Mouse (Mus musculus) cerebellum, adult 11 months (tissue): ENCODE measurements at regions not wholly inside any gene's neighbourhood (a gene's known extent, or its start where the extent isn't known, plus 50 kb on each side); places are given as distances from the start of the nearest gene placed in this dataset.

Experiments used
- DNase-seq: peaks from one replicate; pipeline ENCODE4 v3.0.0; 2022

DNA sequence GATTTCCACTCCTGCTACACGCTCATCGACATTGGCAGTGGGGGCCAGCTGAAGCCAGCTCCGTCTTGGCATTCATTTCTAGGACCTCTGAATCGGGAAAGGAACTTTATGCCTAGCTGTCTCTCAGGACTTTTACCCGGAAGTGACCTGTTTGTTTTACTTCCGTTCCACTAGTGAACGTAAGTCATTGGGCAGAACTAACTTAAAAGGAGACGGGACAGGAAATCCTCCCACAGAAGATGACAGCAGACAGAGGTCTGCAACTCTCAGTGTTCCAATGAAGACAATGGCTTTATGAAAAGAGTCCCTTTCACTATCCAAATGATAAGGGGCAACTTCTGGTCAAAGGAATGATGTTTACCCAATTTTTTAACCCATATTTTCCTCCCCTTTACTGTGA, 155.5 kb downstream of the Sec61b start:
- no peak for DNase-seq

- DNase-seq = no peak
Observed at GRCm38 (mm10) chr4:47630427-47630826, 156.0 kb downstream of the Sec61b start.

GRCm38 (mm10) chr4:47638876-47639494, 164.5 kb downstream of the Sec61b start:
- DNase-seq = no peak

DNA sequence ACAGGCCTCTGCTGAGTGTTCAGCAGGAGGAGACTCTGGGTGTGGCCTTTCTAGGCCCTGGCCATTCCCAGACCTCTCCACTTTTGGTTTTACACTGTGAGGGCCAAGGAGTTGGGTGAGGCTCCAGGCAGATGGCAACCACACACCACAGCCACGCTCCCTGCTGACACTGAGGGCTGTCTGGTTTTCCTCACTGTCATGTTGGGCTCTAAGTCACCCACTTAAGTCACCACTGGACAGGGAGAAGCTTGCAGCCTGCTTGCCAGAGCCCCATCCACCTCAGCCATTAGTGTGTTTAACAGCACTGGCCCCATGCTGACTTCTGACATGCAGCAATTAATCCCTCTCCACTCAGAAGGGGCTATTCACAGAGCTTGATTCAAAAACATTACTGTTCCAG, 170.6 kb downstream of the Sec61b start:
- DNase-seq = no peak

- DNase-seq = no peak
Observed at GRCm38 (mm10) chr4:47648701-47649100, 174.2 kb downstream of the Sec61b start.

DNA sequence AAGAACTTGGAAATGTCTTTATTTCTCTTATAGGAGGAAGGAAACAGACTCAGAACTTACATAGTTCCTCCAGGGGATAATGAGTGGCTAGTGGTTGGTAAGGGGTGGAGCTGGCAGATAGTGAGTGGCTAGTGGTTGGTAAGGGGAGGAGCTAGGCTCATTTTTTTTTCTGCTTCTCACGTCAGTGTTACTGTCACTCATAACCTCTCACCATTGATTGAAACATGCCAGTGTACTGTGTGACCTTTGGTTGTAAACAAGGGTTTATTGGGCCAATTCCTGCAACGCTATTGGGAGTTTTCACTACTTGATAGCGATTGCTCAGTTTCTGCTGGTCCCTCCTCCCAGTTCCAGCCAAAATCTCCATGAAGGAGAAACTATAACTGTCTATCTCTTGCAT, 175.5 kb downstream of the Sec61b start:
- no peak for DNase-seq

GRCm38 (mm10) chr4:47651521-47651920, 177.1 kb downstream of the Sec61b start:
- DNase-seq = no peak

DNA sequence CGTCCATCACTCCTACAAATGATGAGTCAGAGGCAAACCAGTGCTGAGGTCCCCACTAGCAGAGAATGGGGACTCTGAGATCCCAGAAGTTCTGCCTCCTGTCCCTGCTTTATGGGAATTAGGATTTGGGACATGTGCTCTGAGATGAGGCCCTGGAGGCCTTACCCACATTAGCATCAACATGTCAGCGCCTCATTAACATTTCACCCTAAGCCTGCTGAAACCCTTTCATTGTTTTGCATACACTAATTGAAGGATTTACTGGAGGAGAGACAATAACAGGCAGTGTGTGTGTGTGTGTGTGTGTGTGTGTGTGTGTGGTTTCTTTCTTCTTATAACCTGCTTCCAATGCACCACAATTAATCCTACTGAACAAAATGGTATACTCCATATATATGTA, 178.7 kb downstream of the Sec61b start:
- no peak for DNase-seq

GRCm38 (mm10) chr4:47669519-47669918, 195.1 kb downstream of the Sec61b start:
- DNase-seq = no peak

DNA sequence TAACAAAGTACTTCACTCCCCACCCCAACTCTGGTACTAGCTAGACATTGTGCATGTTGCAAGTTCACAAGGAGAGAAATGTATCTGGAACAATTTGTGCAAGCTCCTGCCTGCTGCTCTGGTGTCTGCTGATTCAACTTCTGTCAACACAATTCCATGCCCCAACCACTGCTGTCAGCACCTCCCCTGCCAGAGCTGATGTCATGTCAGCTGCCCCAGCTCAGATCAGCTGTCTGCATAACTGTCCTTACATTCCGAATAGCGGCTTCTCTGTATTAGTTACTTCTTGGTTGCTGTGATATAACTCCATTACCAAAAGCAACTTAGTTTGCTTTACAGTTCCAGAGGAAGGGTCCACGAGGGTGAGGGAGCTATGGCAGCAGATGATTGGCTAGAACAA, 196.0 kb downstream of the Sec61b start:
- no peak for DNase-seq

DNA sequence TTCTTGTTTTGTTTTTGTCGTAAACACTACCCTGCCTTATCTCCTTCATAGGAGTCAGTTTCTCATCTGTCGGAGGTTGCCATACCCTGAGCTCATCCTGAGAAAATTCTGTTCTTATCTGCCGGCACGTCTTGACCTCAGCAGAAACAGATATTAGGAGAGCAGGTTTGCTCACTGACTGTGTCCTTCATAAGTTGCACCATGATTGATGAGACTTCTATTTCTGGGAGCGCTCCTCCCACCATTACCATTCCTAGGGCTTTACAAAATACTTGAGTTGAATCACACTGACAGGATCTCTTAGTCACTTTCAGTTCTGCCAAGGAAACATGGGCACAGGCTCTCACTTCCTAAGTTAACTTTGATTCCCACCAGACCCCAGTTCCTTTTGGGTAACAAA, 196.9 kb downstream of the Sec61b start:
- no peak for DNase-seq

- no peak for DNase-seq
Observed at GRCm38 (mm10) chr4:47681141-47681540, 206.7 kb downstream of the Sec61b start.

DNA sequence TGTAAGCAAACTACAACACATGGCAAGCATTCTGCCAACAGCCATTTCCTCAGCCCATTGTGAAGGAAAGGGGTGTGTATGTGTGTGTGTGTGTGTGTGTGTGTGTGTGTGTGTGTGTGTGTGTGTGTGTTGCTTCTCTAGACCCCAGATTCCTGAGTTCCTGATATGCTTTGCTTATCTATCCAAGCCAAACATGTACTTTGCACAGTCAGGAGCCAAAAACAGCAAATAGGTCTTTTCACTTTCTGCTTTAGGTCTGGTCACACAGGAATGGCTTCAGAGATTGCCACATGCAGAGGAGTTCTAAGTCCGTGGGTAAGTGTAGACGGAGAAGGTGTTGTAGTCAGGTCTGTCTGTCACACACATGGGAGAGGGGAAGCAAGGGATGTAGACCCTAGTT, 216.7 kb downstream of the Sec61b start:
- no peak for DNase-seq

- DNase-seq = no peak
Observed at GRCm38 (mm10) chr4:47692654-47693053, 218.2 kb downstream of the Sec61b start.

- DNase-seq = no peak
Observed at GRCm38 (mm10) chr4:47693221-47693620, 218.8 kb downstream of the Sec61b start.

GRCm38 (mm10) chr4:47697071-47697470, 222.6 kb downstream of the Sec61b start:
- DNase-seq = no peak

GRCm38 (mm10) chr4:47698514-47698913, 224.1 kb downstream of the Sec61b start:
- peak; percentile 25 for DNase-seq

DNA sequence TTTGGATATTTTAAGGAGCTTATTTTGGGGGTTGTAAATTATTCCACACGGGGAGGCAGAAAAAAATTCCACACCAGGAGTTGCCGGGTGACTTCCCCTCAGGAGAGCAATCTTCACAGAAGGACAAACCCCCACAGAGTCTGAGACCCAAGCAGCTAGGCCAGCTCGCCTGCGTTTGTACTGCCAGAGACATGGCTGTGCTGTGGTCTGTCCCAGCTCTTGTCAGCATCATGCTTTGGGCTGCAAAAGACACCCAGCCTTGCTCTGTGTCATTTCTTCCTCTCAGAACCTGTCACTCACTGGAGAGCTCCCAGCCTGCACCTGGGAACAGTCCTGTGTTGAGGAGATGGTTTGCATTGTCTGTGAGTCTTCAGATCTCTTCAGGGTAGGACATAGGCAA, 224.5 kb downstream of the Sec61b start:
- no peak for DNase-seq

- DNase-seq = no peak
Observed at GRCm38 (mm10) chr4:47703501-47703900, 229.0 kb downstream of the Sec61b start.

DNA sequence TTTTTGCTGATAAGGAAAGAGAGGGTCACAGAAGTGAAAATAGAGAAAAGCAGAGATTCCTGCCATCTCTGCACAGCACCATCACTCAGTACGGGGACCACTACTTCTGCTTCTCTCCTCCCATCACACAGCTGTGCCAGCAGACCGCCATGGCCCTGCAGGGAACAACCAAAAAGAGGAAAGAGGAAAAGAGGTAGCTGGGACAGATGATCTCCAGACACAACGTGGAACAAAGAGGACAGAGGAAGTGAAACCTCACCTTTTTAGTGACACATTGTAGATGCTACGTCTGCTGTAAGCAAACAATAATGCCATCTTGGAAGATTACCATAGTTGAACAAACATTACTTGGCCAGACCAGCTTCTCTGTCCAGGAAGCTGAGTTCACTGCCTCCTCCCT, 230.1 kb downstream of the Sec61b start:
- no peak for DNase-seq

DNA sequence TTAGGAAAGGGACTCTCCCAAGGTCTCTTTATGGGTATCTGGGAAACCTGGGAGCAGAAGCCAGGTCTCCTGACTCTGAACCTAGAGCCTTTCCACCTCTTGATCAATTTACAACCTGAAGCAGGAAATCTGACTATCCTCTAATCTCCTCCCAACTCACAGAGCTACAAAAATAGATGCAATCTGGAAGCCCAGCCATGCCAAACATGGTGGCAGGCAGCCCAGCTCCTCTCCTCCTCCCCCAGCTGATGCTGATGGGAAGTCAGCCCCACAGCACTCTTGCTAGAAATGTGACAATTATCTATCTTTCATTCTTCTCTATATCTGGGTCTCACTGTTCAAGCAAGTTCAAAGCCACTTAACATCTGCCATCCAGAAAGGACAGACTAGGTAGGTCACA, 233.5 kb downstream of the Sec61b start:
- DNase-seq = peak; percentile 87

- DNase-seq = no peak
Observed at GRCm38 (mm10) chr4:47713387-47713786, 238.9 kb downstream of the Sec61b start.

GRCm38 (mm10) chr4:47724331-47725004, 250.0 kb downstream of the Sec61b start:
- DNase-seq = peak; percentile 33

DNA sequence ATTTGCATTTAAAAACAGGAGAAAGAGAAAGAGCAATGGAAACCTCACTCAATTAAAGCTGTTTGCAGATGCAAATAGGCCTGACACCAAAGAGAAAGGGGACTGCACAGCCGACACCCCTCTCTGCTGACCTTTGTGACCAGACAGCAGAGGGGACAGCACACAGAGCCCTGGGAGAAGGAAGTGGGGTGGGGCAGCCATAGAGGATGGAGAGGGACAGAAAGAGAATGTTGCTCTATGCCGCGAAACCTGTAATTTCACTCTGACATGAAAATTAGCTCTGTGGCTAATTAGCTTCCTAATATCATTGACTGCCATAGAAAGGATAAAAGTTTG, 250.5 kb downstream of the Sec61b start:
- DNase-seq = no peak
